Mouse (Mus musculus) CH12F3 (cell line): ENCODE data around the gene Nrxn3.

Source experiments
- in situ Hi-C: fragments of 300-500 bp; cut with MboI; formaldehyde crosslinking; loops from 2 replicates; pipeline ENCODE4 v1.14.3; 2020; ENCODE audit warnings: low sequenced_read_pairs

Gene Nrxn3

DNA sequence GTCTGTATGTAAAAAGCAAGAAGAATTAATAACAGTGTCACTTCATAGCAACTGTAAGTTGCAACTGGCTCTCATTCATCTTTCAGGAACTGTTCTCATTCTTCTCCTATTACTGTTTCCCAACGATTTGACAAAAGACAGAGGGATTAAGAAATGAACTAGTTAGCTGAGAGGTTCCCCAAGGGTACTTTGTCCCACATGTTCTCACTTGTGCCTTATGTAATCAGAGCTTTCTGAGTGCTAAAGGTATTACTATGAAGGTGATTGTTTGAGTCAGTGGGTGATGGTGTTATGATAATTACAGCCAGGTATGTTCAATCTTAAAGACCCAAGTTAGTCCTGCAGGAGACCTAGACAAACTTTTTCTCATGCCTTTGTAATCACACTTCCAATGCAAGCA lies 918.8 kb downstream of the Nrxn3 start:
- in situ Hi-C loops = no loop called here

- in situ Hi-C loops = no loop called here
Observed at GRCm38 (mm10) chr12:89653211-89653610, 930.5 kb downstream of the Nrxn3 start.

GRCm38 (mm10) chr12:89661219-89661618 lies 938.5 kb downstream of the Nrxn3 start:
- in situ Hi-C loops = no loop called here

DNA sequence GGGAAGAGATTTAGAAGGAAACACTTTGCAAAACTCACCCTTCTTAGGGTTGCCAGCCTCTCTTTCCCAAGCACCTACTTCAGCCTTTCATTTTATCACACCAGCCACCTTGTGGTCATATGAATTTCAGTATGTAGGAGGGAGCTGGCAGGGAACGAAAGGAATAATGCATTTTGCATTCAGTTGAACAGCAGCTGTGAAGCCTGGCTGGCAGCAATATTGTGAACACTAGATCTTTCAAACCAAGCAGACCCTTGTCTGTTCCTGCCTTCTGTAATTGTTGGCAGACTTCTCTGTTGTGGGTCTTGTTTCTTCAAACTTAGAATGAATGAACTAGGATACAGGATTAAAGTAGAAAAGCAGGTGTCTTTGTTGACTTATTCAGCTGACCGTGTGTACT lies 946.2 kb downstream of the Nrxn3 start:
- in situ Hi-C loops = no loop called here

DNA sequence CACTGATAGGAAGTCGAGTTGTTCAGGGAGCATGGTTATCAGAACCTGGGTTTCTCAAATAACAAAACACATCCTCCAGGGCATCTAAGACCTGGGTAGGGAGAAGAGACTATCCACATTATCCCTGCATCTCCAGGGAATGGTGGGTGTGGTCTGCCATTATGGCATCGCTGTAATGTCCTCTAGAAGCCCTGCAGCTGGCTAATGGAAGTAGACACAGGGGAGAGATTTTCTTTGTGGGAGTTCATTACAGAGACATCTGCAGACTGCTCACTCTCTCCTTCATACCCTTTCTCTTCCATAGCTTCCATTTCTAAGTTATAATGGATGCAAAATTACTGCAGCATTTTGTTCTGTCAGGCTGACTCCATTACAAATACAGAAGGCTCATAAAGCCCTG lies 950.1 kb downstream of the Nrxn3 start:
- in situ Hi-C loops = no loop called here

DNA sequence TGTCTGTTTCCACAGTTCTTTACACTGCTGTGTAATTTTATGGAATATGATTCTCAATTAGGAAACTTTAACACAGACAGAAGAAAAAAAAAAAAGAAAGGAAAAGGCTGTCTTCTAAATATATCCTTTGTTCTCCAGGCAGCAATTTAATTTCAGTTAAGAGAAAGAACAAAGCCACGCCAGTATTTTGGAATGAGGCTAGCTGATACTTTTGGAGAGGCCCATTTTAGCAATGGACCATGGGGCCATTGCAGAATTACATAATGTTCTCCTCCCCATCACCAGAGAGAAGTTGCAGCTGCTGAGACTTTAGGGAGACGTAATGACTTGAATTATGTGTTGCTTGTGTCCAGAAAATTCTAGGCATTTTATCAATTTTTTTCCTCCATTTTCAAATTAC lies 963.0 kb downstream of the Nrxn3 start:
- in situ Hi-C loops = no loop called here

- in situ Hi-C loops = no loop called here
Observed at GRCm38 (mm10) chr12:89689086-89689485, 966.4 kb downstream of the Nrxn3 start.

- in situ Hi-C loops = no loop called here
Observed at GRCm38 (mm10) chr12:89699469-89699868, 976.8 kb downstream of the Nrxn3 start.

GRCm38 (mm10) chr12:89700937-89701458 lies 978.3 kb downstream of the Nrxn3 start:
- in situ Hi-C loops = no loop called here

DNA sequence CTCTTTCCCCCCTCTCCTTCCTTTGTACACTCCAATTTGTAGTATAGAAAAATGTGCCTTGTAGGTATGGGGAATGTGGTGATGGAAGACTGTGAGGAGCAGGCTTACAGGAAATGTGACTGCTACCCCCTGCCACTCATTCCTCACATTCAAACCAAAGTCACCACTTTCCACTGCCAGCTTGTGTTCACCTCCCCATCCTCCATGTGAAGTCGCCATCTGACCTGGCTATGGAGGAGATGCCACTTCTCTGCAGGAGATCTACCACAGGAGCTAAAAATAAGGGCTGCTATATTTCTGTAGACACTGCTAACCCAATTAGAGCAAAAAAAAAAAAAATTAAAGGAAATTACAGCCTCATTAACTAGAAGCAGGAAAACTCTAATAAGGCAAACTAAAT lies 980.3 kb downstream of the Nrxn3 start:
- in situ Hi-C loops = no loop called here

GRCm38 (mm10) chr12:89707913-89708312 lies 985.2 kb downstream of the Nrxn3 start:
- in situ Hi-C loops = no loop called here

DNA sequence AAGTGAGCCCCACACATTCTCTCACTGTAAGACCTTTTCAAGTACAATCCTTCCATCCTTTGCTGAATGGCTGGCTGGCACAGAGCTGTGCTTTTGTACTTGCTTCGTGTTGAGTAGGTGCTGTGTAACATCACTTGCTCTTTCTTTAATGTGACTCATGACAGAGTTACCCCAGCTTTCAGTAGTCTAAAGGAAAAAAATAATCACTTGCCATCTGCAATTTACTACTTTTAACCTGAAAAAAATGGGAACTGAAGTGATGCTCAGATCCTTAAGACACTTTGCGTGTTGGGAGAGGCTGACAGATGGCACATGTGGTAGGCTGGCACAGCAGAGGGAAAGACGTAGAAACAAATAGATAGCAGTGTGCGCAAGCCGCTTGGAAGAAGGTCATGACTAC lies 987.8 kb downstream of the Nrxn3 start:
- in situ Hi-C loops = no loop called here

GRCm38 (mm10) chr12:89711791-89712190 lies 989.1 kb downstream of the Nrxn3 start:
- in situ Hi-C loops = no loop called here

DNA sequence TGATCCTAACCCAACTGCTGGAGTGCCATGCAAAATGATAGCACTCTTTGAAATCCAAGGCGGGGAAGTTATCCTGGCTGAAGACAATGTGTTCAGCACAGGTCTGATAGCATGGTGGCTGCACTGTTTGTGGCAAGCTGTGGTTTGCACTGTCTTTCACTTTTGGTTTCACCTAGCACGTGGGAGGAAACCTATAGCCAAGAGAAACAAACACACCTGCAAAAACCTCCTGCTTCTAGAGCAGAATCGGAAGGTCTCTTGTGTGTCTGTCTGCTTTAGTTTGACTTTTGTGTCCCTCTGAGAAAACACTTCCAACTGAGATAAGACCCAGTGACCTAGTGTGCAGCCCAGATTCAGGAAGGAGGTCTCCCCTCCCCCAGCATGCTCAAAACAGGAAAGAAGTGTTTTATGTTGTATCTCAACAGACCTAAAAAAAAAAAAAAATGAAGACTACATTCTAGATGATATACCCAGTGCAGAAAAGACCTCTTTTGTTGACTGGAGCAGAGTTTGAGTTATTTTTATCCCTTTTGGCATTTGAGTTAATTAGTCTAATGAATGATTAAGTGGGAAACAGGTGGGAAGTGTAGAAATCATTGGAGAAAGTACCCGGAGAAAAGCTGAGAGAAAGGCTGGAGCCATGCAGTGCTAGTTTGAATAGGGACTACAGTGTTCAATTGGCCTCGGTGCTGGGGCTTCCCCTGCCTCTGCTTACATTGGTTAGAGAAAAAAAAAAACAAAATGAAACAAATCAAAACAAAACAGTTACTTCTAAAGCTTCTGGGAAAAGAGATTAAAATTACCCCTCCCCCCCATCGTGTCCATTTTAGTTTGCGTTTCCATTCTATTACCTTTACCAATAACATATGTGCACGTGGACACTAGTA lies 996.8 kb downstream of the Nrxn3 start:
- in situ Hi-C loops = no loop called here

- in situ Hi-C loops = no loop called here
Observed at GRCm38 (mm10) chr12:89720945-89721344, 998.3 kb downstream of the Nrxn3 start.

DNA sequence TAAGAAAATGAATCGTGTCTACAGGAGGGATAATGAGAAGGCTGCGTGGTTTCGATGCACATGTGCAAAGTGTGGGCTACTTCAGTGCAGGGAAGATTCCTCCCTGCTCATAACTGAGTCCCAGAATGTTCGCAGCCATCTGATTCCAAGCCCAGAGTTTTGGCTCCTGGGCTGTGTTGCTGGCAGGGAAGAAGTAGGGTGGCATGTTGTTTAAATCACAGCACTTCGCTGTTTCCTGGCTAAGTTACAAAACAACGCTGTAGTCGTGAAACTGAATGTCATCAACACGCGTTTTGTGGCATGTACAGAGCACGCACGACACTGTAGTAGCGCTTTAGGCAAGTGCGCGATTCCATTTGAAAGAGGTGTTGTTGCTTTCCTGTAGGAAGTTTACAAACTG lies 999.8 kb downstream of the Nrxn3 start:
- in situ Hi-C loops = no loop called here

DNA sequence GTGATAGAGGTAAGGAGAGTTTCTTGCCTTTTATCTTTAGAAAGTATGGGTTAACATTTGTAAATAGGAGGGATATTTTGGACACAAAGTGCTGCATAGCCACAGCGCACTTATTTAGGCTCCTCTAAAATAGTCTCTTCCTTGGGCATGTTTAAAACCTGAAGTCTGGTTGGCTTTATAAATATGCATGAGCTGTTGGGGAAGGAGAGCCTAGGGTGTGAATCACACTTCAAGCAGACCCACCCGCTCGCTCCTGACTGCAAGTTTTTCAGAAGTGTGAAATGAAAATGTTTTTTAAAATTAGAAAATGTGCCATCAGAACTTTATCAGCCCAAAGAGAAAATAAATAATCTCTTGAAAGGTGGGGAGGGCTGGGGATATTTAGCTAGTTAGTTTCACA lies 1001.4 kb downstream of the Nrxn3 start:
- in situ Hi-C loops = no loop called here

GRCm38 (mm10) chr12:89742326-89742725 lies 1019.6 kb downstream of the Nrxn3 start:
- in situ Hi-C loops = no loop called here

DNA sequence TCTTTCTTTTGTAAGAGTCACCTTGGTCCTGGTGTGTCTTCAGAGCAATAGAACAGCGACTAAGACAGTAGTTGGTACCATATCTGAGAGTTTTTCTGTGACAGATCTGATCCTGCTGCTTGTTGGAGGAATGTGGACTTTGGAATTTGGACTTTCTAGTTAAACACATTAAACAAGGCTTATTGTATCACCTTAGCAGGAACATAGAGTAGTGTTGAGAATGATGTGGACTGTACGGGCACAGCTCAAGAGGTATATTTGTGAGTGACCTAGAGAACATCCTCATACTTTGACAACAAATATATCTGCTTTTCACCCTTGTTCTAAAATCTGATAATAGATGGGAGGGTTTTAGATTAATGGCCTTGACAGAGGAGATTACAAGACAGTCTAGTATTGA lies 1020.1 kb downstream of the Nrxn3 start:
- in situ Hi-C loops = no loop called here

DNA sequence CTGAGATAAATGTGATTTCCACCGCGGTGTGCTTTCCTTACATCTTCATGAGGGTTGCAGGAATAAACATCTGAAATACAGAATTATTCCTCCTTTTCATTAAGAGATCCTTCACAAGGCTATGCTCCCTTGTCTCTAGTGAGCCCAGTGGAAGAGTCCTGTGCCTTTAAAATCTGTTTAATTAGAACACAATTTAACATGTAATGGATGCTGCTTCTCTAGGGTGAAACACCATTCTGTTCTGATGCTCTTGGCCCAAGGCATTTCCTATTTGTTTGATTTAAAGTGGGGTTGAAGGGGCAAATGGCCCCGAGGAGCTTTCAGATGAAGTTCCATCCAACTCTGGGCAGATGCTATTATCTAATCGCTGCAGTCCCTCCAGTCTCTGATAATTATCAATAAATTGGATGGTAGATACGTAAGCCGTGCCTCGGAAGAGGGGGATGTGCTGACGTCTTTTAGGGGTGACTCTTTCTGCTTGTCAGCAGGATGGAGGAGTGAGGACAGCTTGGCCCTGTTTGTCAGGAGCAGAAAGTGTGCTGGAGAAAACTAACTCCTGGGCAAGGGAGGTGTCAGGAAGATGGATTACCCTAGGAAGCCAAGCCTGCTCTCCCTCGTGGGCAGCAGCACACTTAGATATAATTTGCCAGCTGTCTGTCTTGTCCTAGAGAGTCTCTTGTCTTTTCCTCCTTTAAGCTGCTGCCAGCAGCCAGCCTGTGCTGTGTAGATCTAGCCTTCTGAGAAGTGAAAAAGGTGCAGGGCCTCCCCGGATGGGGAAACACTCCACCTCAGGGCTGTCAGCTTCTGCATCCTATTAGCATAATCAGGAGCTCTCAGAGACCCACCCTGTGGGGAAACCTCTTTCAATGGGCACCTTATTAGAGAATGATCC lies 1041.8 kb downstream of the Nrxn3 start:
- in situ Hi-C loops = no loop called here

- in situ Hi-C loops = no loop called here
Observed at GRCm38 (mm10) chr12:89765179-89765578, 1042.5 kb downstream of the Nrxn3 start.

GRCm38 (mm10) chr12:89788794-89789193 lies 1066.1 kb downstream of the Nrxn3 start:
- in situ Hi-C loops = no loop called here
